Mouse (Mus musculus): ENCODE measurements around the gene Ddrgk1.
"Not testable (repeated sequence)": the region's sequence is repeated elsewhere in the genome, so short reads cannot be mapped to it uniquely, and the experiment has no call there.

Gene Ddrgk1

GRCm38 (mm10) chr2:130653303-130653702 lies 11.2 kb downstream of the Ddrgk1 start:
- DNase-seq (ENCODE audit: low spot score), result no peak

GRCm38 (mm10) chr2:130649028-130649427 lies 15.4 kb downstream of the Ddrgk1 start:
- DNase-seq (ENCODE audit: low spot score), result not testable (repeated sequence)

- no peak for DNase-seq (ENCODE audit: low spot score)
These were observed 19.3 kb downstream of the Ddrgk1 start for GRCm38 (mm10) chr2:130645198-130645597.

GRCm38 (mm10) chr2:130642684-130643369 lies 21.6 kb downstream of the Ddrgk1 start, which contains the start of gene Lzts3:
Lzts3 (minus strand) TSS chr2:130642803.
- DNase-seq (ENCODE audit: low spot score), result peak; percentile 93

GRCm38 (mm10) chr2:130642197-130642660 lies 22.2 kb downstream of the Ddrgk1 start:
- DNase-seq (ENCODE audit: low spot score), result peak; percentile 39

GRCm38 (mm10) chr2:130641351-130642025 lies 23.0 kb downstream of the Ddrgk1 start:
- no peak for DNase-seq (ENCODE audit: low spot score)

- no peak for DNase-seq (ENCODE audit: low spot score)
These were observed 25.2 kb downstream of the Ddrgk1 start for GRCm38 (mm10) chr2:130639276-130639675.

- no peak for DNase-seq (ENCODE audit: low spot score)
These were observed 26.3 kb downstream of the Ddrgk1 start for GRCm38 (mm10) chr2:130638101-130638611.

- DNase-seq (ENCODE audit: low spot score), result peak; percentile 23
These were observed 28.6 kb downstream of the Ddrgk1 start for GRCm38 (mm10) chr2:130635847-130636246.

GRCm38 (mm10) chr2:130634739-130635411 lies 29.6 kb downstream of the Ddrgk1 start:
- DNase-seq (ENCODE audit: low spot score), result peak; percentile 68

GRCm38 (mm10) chr2:130634006-130634738 lies 30.3 kb downstream of the Ddrgk1 start:
- DNase-seq (ENCODE audit: low spot score), result peak; percentile 42

- DNase-seq (ENCODE audit: low spot score), result peak; percentile 81
These were observed 31.4 kb downstream of the Ddrgk1 start for GRCm38 (mm10) chr2:130632887-130633675.

GRCm38 (mm10) chr2:130632416-130632815 lies 32.0 kb downstream of the Ddrgk1 start:
- DNase-seq (ENCODE audit: low spot score), result no peak

- peak; percentile 91 for DNase-seq (ENCODE audit: low spot score)
These were observed 34.6 kb downstream of the Ddrgk1 start, which contains the start of the genes Fastkd5 and Ubox5 for GRCm38 (mm10) chr2:130629839-130630203. Fastkd5 (minus strand) TSS chr2:130630027. Ubox5 (minus strand) TSS chr2:130630038.

GRCm38 (mm10) chr2:130629080-130629838 lies 35.2 kb downstream of the Ddrgk1 start:
- no peak for DNase-seq (ENCODE audit: low spot score)

- DNase-seq (ENCODE audit: low spot score), result peak; percentile 37
These were observed 36.0 kb downstream of the Ddrgk1 start for GRCm38 (mm10) chr2:130628424-130628823.

- DNase-seq (ENCODE audit: low spot score), result no peak
These were observed 45.5 kb downstream of the Ddrgk1 start for GRCm38 (mm10) chr2:130618972-130619371.

GRCm38 (mm10) chr2:130613091-130613490 lies 51.4 kb downstream of the Ddrgk1 start:
- DNase-seq (ENCODE audit: low spot score), result peak; percentile 23
